In genomic region chr6:128108324-128109035, GRCm38 (mm10) we compare ENCODE assay signal across 9 mouse cellular contexts. TPM values are rescaled to one million over a fixed set of nuclear protein-coding genes. Genes with fewer than 3 reads are reported as not detected.
A peak's percentile ranks its signal among the peaks of the same experiment; 100 is the strongest.
DNase-seq lines count a peak whose midpoint lies in the region; TF ChIP-seq lines count a peak whose summit lies in the region.
"Had no signal": no experiment of that assay in that cellular context is flagged by ENCODE, and none has a peak within 500 bp of the region (broad histone marks: within the 10 kb centered on the region; RNA-seq: fewer than 3 reads in every experiment).

No protein-coding gene starts in this region.

- peak; percentile 67 for DNase-seq in adrenal gland, adult 8-10 months
- DNase-seq in adrenal gland, postnatal 4 days (ENCODE audit: low spot score in 2 of 2), result no peak
- peak; percentile 99 for DNase-seq in liver, adult 2 months (ENCODE audit: extremely low read depth, low read depth, low spot score)
- DNase-seq in liver, result no peak
- peak; percentile 87 for DNase-seq in fibroblast of lung, adult 2 months (ENCODE audit: low read depth)
- peak; percentile 62 for DNase-seq in lung, postnatal 10 days
- no peak for DNase-seq in right cerebral cortex, postnatal 36 days (ENCODE audit: low spot score in 2 of 2)
- no peak for DNase-seq in B cell, adult 2 months

- 22% methylated on average over 7 of the region's 7 CpGs for WGBS in liver, adult 2 months

- H3K79me2 ChIP-seq in liver, adult 2 months (ENCODE audit: control insufficient read depth, insufficient read depth, low read length), result peaks cover 12% of the 10 kb centered on the region; the same call in 1 of the 2 replicates

- no peak for TF ChIP-seq POLR2A in liver, adult 2 months (IDR thresholded peaks at IDR 0.05; ENCODE audit: extremely low read depth, insufficient read depth, low read length)

- no peaks in the 10 kb centered on the region for H3K36me3 ChIP-seq in liver, adult 2 months (ENCODE audit: control insufficient read depth, insufficient read depth, low read length)

- H3K4me1 ChIP-seq in liver, adult 2 months (ENCODE audit: control insufficient read depth, insufficient read depth, low read length), result peaks cover 32% of the 10 kb centered on the region

- no peak overlapping the region for H3K4me3 ChIP-seq in liver, adult 2 months (ENCODE audit: insufficient read depth, low read depth, low read length)

- peak overlapping the region; percentile 43 for H3K27ac ChIP-seq in liver, adult 2 months (replicated peaks; ENCODE audit: insufficient read depth, low read depth, low read length)
- H3K27ac ChIP-seq: macrophage had no signal

- H3K9ac ChIP-seq in liver, adult 2 months (ENCODE audit: low read depth, low read length), result no peak overlapping the region

- no peaks in the 10 kb centered on the region for H3K27me3 ChIP-seq in liver, adult 2 months (ENCODE audit: control insufficient read depth, insufficient read depth, low read length)

- TF ChIP-seq CTCF in liver, adult 2 months (IDR thresholded peaks at IDR 0.05; ENCODE audit: low read depth, low read length), result no peak

RNA-seq across cellular contexts. Expression of gene Tspan9, which starts 34.9 kb away (rescaled TPM):
- total RNA-seq in adrenal gland, adult 8-10 months (2022), result 10 to 100 TPM; 47.8 to 65.5 (median 52.4) TPM
- 10 to 100 TPM; 80.4 to 83.3 TPM for total RNA-seq in adrenal gland, postnatal 4 days (2021)
- total RNA-seq in liver, adult 2 months (2014; rRNA removed), result 23.2 and 35.8 TPM in 2 replicates
- 39.1 and 40.0 TPM in 2 replicates for polyA plus RNA-seq in liver, adult 2 months (2012; rRNA removed)

Comparison
In these comparisons a context has a peak if more than half of its experiments do, and no peak if none do; other contexts are left out.
1. DNase-seq: peak in adrenal gland, adult 8-10 months (single experiment), liver, adult 2 months (single experiment), fibroblast of lung, adult 2 months (single experiment) and lung, postnatal 10 days (single experiment); none in adrenal gland, postnatal 4 days (0 of 2), liver (single experiment), right cerebral cortex, postnatal 36 days (0 of 2) and B cell, adult 2 months (0 of 2).